Mouse (Mus musculus): ENCODE results near the gene Ebf1.

Gene Ebf1

DNA sequence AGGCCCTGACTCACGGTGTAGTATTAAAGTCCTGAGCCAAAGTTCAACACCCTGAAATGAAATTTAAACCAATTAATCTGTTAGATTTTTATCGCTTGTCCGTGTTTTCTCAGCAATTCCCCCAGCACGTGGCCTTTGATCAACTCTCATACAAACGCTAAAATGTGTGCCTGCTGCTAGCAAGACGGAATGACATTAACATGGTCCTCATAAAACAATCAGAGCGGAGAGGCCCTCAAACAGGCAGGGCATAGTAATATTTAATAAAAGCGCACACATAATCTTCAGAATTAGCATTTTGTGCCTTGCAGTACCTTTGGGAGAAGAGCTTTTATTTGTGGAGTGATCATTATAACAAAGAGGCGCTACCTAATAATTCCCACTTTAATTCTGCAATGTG, 287.0 kb downstream of the Ebf1 start:
- no peak for DNase-seq

DNA sequence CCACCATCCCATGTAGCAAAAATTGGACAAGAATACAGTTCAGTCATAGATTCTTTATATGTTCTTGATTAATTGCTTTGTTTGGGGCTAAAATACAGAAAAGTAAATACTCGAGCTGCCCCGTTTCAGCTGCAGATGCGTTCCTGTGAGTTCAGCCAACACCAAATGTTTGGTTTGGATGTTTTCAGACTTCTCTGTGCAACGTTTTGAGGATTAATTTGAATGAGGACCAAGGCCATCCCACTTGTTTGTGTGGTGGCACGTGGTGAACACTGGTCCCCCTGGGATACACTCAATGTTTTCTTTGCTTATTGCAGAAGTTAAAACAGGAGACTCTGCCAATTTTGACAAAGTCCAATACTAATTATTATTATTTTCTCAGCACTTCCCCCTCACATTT, 289.3 kb downstream of the Ebf1 start:
- DNase-seq, result no peak

DNA sequence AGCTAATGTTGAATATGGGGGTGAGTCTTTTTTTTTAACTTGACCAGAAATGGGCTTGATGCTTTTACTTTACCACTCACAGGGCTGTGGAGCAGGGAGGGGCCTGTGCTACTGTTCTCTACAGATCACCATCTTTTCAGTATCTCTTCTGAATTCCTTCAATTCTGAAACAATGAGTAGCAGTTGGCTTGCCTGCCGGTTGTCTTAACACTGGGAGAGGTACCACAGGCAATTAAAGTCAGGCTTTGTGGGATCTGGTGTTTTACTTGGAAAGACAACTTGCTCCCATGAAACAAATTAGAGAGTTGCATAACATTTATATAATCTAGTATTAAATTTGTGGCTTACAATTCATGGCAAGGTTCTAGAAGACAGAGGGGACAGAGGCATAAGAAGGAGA, 294.6 kb downstream of the Ebf1 start:
- DNase-seq, result no peak

DNA sequence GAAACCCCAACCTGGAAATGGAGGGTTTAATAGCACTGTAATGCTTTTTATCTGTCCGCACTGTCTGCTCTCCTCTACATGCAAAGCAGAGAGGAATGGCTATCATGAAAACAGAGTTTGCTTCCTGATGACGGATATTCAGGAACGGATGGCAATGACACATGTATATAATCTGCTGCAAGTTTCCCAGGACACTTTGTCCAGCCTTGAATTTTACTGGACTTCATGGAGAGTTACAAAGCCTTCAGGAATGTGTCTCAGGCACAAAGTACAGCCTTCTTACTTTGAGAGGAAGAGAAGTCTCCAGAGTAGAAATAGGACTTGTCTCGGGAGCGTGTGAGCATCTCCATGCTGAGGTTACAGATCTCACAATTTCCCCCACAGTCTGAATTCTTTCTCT, 296.7 kb downstream of the Ebf1 start:
- no peak for DNase-seq

DNA sequence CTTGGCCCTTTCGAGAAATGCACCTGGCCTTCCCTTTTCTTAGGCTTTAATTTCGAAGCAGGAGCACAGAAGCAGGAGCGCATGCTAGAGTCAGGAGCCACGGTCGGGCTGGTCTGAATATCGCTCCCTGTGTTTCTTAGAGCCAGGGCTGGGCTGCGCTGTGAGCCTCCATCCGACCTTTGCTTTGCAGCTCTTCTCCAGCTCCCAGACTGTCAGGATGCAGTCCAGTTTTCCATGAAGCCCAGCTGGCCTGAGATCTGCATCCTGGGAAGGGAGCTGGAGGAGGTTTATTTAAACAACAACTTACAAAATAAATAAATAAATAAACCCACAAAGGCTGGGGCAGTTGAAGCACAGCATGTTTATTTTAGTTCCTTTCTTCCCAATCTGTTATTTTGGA, 299.9 kb downstream of the Ebf1 start:
- no peak for DNase-seq

DNA sequence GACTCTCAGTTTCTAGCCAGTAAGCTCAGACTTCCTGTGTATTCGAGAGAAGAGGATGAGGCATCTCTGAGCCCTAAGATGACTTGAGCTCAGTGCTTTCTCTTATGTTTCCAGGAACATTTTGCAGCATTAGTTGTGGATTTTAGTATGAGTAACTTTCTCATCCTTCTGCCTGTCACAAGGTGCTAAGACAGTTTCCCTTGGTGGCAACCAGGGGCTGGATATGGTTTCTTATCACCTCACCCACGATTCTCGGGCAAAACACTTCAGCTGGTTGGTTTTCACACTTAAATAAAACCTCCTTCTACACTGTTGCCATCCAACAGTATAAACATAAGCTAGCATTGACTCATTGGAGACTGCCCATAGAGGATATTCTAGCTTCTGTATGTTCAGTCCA, 306.0 kb downstream of the Ebf1 start:
- no peak for DNase-seq

DNA sequence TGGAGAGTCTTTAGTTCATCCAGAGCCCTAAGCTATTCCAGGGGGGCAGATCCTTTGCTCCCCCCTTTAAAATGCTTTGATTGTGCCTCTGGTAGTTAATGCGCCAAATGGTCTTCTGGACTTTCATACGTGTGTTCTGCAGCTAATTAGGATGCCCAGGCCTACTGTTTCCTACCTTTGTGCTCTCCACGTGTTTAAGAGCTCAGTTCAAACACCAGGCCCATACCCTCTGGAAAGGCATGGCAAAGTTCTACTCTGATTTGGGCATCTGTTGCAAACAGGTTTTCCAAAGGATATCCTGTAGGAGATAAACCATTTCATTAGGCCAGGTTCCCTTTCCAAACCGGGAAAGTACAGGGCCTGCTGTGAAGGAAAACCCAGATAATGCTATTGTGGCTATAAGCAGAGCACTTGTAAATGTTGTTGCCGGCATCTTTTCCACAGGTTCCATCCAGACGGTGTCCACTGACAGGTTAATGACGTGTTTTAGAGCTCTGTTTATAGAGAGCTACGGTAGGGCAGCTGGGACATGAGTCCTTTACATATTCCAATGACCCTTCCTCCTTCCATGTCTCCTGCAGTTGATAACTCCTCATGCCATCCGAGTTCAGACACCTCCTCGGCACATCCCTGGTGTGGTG, 306.9 kb downstream of the Ebf1 start:
- DNase-seq, result no peak

DNA sequence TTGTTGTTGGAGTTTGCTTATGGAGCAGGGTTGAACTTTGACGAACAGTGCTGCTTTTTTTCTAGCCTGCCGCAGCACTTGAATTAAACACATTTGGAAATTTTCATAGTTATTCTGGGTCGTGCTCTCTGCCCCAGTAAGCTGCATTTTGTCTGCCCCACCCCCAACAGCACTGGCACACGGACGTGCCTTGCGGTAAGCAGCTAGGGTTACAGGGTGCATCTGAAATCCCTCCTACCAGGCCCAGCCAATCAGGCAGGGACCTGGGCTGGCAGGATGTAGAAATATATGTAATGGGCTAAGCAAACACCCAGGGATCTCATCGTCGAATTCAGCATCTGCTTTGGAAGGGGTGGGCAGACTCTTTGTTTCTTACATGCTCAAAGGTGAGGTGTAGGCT, 307.8 kb downstream of the Ebf1 start:
- DNase-seq, result peak in 1 of 2 experiments; percentile 19

DNA sequence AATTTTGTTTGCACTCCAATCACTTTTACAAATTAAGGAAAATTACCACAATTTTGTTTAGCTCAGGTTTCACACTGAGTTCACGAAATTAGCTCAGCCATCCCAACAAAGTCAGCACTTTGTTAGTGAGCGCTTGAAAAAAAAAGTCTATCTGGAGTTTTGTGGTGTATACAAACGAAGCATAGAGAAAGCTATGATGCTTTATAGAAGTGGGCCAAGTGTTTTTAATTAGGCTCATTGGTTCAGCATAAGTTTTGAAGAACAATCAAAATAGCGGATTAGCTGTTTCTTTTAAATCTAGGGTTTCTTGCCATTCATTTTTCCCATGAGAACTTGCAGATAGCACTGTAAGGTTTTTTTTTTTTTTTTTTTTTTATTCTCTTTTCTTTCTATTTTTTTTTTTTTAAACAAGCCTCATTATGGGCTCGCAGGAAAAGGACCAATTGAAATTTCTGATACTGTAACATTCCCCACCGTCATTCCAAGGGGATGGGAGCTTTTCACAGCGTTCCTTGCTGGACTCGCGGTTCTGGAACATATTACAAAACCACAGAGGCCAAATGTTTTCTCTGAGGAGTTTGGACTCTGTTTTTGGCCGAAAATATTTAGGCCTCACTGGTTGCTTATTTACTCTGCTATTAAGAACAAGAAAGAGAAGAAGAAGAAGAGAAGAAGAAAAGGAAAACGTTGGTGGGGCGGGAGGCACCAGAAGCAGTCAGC, 308.8 kb downstream of the Ebf1 start:
- no peak for DNase-seq

DNA sequence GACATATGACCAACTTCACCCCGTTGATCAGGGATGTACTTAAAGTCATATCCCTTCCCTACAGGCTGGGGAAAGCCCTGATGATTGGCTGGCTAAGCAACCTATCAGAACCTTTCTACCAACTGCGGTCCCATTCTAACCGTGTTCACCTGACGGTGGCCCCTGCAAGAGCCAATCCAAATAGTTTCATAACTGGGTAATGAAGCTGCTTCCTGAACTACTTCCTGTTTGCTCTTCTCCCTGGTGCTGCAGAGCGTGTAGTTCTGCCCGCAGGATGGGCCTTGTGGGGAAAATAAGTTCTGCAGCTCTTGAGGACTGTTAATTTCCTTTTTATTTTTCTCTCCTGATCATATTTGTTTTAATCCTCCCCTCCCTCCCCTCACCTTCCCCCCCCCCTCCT, 311.3 kb downstream of the Ebf1 start:
- no peak for DNase-seq

DNA sequence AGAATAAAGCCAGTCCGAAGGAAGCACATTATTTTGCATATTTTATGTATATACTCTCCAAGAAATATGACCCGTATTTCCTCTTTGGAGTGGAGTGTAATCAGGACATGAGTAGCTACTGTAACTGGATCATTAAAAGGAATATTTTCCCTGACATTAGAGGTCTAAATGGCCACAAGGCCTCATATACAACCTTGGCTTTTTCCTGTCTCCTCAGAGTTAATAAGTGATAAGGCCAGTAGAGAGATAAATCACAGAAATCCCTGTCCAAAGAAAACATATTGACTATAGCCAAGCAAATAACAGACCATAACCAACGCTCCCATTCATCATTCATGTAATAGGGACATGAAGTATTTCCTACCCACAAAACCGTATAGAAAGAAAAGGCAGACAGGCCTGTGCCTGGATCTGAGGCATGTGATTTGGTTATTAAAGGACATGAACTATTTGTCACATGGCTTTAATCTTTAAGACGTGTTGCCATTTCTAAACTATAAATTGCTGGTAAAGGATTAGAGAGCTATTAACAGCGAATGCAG, 315.9 kb downstream of the Ebf1 start:
- DNase-seq, result no peak

DNA sequence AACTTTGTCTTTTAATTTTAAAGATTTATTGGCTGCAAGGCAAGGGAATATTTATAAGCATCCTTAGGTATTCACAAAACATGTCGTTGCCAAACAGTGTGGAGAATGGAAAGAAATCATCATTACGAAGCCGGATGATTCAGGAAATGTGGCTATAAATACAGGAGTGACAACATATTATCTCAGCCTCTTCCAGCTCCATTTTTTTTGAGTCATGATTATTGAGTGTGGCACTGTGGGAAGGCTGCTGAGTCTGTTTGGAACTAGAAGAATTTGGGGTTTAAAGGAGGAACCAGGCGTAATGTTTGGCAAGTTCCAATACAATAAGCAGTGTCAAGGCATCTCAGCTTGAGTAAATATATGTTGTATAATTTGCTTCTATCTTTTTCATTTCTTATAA, 326.7 kb downstream of the Ebf1 start:
- DNase-seq, result no peak

DNA sequence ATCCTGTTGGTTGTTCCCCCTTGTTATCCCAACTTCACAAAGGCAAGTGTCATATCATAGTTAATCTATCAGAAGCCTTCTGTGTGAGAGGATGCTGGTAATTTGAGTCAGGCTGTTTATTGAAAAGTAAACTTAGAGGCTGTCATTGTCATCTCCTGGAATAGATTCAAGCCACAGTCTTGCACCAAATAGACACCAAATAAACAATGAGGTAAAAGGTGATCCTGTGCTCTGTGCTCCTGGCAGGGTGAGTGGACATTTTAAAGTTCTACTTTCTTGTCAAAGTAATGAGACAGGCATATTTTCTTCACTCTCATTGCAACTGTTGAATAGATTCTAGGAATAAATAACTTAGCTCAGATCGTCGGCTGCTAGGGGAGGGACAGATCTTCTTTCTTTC, 327.3 kb downstream of the Ebf1 start:
- DNase-seq, result no peak

DNA sequence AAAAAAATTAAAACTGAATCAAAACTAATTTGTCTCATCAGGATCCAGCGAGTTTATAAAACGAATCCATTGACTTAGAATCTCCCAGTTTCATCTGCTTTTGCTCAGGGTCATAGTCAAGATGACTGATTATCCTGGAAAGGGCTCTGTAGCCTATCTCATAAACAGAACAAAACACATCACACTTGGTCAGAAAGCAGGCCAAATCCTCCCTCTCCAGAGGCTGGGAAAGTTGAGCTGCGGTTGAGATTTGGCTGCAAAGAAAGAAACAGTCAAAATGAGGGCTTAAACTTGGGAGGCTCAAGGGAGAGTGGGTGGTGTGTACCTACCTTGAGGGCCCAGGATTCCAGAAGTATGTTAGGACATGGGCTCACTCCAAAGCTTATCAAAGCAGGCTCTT, 329.5 kb downstream of the Ebf1 start:
- DNase-seq, result no peak

DNA sequence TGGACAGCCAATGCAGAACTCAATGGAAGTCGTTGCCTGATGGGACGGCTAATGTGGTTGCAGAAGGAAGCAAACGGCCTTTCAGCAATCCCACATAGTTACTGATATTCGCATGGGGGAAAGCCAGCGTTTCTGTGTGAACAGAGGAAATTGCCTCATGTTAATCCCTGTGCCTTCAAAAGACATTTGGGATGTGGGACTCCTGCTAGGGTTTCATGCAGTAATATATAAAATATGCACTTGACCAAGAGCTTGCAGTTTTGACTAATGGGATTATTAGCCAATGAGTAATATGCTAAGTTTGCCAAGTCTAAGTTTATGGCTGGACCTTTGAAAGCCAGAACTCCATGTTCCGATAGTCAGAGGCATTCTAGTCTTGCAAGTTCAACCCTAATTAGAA, 331.4 kb downstream of the Ebf1 start:
- no peak for DNase-seq

DNA sequence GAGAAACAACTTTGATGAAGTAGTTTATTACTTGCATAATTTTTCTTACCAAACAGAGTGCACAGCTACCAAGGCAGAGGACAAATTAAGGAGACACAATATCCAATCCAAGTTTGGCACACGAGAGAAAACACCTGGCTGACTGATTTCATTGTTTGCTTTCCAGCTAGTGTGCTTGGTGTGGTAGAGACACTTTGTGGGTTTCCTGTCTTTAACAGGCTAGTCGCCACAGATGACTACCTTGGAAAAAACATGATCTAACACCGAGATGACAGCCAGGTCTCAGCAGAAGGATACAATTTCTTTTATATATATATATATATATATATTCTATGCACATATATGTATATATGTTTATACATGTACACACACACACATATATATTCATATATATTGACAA, 332.0 kb downstream of the Ebf1 start:
- DNase-seq, result no peak

DNA sequence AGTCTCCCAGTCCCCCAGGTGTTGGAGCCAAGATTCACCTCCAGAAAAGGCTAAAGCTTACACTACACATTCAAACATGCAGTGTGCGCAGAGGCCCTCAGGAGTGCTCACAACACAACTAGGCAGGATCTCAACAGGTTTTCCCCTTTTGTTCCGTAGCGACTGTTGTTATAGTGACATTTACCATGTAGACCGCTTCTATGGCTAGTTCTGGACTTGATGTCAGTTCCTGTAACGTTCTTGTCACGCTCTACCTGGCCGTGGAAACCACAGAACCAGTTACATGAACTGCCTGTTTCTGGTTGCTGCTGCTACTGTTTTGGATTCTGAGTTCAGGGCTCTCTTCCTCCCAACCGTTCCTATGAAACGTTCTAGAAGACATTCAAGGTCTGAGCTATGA, 333.2 kb downstream of the Ebf1 start:
- DNase-seq, result peak; percentile 31 to 55

DNA sequence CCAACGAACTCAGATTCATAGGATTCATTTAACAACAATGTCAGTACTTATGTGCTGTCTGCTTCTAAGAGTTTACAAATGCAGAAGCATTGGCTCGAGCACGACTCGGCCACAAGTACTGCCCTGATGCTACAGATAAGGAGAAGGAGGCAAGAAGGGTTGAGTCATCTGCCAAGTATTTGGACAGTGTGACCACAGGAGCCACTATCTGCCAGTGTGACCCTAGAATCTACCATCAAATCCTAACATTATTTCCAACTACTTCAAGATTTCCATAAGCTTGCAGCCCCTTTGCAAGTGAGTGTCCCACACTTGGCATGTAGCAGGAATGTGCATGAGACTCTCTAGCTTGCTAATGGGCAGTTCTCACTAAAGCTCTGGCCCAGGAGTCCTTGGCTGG, 334.4 kb downstream of the Ebf1 start:
- DNase-seq, result no peak

DNA sequence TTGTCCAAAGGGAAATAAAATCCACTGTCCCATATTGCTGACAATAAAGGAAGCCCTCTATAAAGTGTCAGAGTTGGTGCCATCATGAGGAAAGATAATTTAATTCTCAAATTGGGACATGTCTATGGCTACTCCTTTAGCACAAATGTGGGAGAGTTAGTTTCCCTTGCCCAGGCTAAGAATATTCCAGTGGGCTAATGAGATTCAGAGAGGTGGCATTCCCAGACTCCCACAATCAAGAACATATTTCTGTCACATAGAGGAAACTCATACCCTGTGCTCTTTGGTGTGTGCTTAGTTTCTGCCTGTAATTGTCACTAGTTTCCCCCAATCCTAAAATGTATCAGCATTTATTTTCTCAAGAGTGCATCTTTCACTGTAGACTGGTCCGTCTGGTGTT, 336.2 kb downstream of the Ebf1 start:
- DNase-seq, result no peak

DNA sequence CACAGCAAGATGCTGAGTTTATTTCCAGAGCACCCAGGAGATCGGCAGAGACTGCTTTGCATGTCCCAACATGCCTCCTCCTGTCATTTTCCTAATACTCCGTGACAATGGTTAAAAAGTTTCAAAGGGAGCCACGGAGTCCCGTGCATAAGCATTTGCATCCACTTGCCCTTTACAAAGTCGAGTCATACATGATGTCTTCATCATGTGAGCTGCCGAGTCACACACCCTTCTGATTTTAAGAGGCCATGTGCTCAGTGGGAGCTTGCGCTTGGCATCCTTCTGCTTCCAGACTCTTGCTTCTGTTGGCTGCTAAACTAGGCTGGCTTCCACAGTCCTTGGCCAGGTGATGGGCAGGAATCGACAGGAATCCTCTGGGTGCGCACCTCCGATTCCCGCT, 336.7 kb downstream of the Ebf1 start:
- DNase-seq, result no peak

DNA sequence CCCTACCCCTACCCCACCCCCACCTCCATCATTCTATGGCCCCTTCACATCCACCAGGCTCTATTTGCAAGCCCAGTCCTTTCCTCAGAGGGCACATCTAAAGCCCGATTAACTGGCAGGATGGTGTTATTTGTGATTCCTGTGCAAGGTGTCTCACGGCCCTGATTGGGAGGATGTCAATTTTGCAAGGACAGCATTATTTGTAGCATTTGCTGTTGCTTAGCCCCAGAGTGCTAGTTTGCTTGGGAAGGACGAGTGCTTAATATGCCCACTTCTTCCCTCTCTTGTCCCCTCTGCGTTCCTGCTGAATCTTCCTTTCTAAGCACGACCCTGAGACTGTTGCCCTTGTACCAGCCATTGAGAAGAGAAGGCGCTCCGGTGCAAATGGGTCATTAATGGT, 337.2 kb downstream of the Ebf1 start:
- no peak for DNase-seq

DNA sequence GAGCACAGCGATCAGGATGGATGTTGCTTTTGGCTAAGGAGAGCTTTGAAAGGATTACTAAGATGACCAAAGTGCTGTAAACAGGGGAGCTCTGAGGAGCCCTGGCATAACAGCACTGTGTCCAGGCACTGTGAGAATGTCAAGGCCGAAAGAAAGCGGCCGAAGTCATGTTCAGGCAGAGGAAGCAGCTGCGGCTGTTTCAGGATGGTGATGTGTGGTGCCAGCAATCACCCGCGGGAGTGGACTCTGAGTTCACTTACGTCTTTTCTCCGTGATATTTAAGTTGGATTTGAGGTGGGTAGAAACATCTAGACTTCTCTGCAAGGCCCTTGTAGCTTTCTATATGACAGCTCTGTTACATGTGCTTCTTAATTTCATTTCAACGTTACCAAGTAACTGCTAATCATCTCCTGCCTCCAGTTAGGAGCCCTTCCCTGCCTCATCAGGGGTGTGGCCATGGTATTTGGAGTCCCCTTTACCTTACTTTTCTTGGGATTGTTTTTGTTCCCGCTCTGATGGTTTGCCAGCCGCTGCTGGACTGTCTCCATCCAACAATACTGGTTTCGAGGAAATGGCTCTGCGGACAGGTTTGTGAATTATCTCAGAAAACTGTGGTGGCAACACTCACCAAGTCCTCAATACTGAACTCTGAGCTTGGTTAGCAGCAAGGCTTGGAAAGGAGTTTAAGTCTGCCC, 345.8 kb downstream of the Ebf1 start:
- DNase-seq, result no peak

DNA sequence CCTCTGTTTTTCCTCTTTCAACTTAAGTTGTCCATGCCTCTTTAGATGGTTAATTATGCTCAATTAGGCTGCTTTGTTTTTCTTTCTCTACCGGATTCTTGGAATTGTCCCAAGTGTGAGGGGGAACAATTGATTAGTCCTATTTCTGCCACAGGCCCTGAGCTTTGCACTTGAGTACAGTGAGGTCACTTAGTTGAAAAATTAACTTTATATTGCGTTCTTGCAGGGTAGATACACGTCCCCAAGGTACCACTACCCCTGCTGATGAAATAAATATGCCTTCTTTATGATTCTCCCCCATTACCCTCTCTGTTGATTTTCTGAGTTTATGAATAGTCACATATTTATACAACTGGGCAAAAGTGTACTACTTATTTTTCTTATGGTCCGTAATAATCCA, 351.9 kb downstream of the Ebf1 start:
- DNase-seq, result no peak

DNA sequence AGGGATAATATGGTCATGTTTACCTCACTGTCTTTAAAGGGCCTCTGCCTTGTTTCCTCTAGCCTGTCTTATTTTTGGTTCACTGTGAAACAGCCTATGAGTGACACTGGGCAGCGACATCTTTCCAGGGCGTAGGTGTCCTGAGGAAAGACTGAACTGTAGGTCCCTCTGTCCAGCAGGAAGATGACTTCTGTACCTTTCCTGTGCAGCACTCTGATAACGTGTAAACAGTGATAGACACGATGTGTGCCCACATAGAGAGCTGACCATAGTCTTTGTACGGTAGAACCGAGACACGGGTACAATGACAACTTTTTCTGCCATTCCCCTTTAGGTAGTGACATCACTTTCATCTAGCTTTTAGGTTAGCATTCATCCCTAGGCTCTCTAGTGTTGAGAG, 357.2 kb downstream of the Ebf1 start:
- no peak for DNase-seq

Measured in spleen, adult 18-20 months (tissue).